Mouse (Mus musculus) midbrain, postnatal 0 days (tissue): ENCODE results near the gene Me3. TPM values are rescaled to one million over a fixed set of nuclear protein-coding genes. Genes with fewer than 3 reads are reported as not detected.

Experiments
- ATAC-seq: fragments of 200-750 bp; cut with Nextera tagmentation; 2 replicates; pipeline ENCODE4 v1.8.0; 2017; ENCODE audit warnings: moderate number of reproducible peaks, mild to moderate bottlenecking, moderate TSS enrichment, moderate library complexity; ENCODE audit not compliant: low FRiP score
- DNase-seq: peaks from one replicate; pipeline ENCODE4 v3.0.0-alpha.2; 2015; ENCODE audit warnings: low spot score
- H3K27ac ChIP-seq: fragments of 300-500 bp; sonication (generic); 2 replicates; pipeline ENCODE4 v1.5.1; 2014; ENCODE audit warnings: low read depth, mild to moderate bottlenecking, low read length, mixed read lengths
- H3K27me3 ChIP-seq: fragments of 300-500 bp; sonication (generic); 2 replicates; pipeline ENCODE4 v1.6.1; 2014; ENCODE audit warnings: low read length, control low read depth, mixed read lengths; ENCODE audit not compliant: insufficient read depth
- H3K36me3 ChIP-seq: fragments of 300-500 bp; sonication (generic); 2 replicates; pipeline ENCODE4 v1.6.1; 2014; ENCODE audit warnings: low read length, control low read depth, mixed read lengths; ENCODE audit not compliant: insufficient read depth
- H3K4me1 ChIP-seq: fragments of 300-500 bp; sonication (generic); 2 replicates; pipeline ENCODE4 v1.6.1; 2014; ENCODE audit warnings: mild to moderate bottlenecking, control low read depth, antibody characterized with exemption, low read length, mixed read lengths; ENCODE audit not compliant: insufficient read depth
- H3K4me2 ChIP-seq: fragments of 300-500 bp; sonication (generic); 2 replicates; pipeline ENCODE4 v1.6.1; 2014; ENCODE audit warnings: low read depth, mild to moderate bottlenecking, low read length, mixed read lengths; ENCODE audit not compliant: poor library complexity, severe bottlenecking
- H3K4me3 ChIP-seq: fragments of 300-500 bp; sonication (generic); 2 replicates; pipeline ENCODE4 v1.5.1; 2014; ENCODE audit warnings: low read depth, mild to moderate bottlenecking, low read length, moderate library complexity
- H3K9ac ChIP-seq: fragments of 300-500 bp; sonication (generic); replicated peaks from 2 replicates; pipeline ENCODE4 v1.6.1; 2014; ENCODE audit warnings: mild to moderate bottlenecking, low read length, moderate library complexity, mixed read lengths; ENCODE audit not compliant: poor library complexity, severe bottlenecking
- H3K9me3 ChIP-seq: fragments of 300-500 bp; sonication (generic); 2 replicates; pipeline ENCODE4 v1.6.1; 2016; ENCODE audit warnings: low read length, control low read depth
- CTCF ChIP-seq: IDR thresholded peaks from 2 replicates; pipeline ENCODE4 v1.5.1; 2016; ENCODE audit warnings: antibody characterized with exemption, mild to moderate bottlenecking
- WGBS: fragments of 180-500 bp; shearing (Covaris S2); extraction: QIAGEN DNeasy Blood & Tissue Kit; methylation state at CpG from one replicate; pipeline ENCODE4 v1.1.7; 2014; 5-methylcytosine and 5-hydroxymethylcytosine counted together
- polyA plus RNA-seq: library from polyadenylated mRNA; unstranded; fragments of >200 nt; fragmentation: Nextera tagmentation; extraction: Ambion mirVana; gene quantifications from 2 replicates; pipeline ENCODE4 v1.2.1, GENCODE M21; 2015
- total RNA-seq: library from RNA; depleted of rRNA; stranded (reverse); fragments of >200 nt; gene quantifications from 2 replicates; pipeline ENCODE4 v1.2.3, GENCODE M21; 2014

Me3 gene
- total and polyA plus RNA-seq, 2 experiments from 2014 or later, result 23.7 to 25.2 TPM

DNA sequence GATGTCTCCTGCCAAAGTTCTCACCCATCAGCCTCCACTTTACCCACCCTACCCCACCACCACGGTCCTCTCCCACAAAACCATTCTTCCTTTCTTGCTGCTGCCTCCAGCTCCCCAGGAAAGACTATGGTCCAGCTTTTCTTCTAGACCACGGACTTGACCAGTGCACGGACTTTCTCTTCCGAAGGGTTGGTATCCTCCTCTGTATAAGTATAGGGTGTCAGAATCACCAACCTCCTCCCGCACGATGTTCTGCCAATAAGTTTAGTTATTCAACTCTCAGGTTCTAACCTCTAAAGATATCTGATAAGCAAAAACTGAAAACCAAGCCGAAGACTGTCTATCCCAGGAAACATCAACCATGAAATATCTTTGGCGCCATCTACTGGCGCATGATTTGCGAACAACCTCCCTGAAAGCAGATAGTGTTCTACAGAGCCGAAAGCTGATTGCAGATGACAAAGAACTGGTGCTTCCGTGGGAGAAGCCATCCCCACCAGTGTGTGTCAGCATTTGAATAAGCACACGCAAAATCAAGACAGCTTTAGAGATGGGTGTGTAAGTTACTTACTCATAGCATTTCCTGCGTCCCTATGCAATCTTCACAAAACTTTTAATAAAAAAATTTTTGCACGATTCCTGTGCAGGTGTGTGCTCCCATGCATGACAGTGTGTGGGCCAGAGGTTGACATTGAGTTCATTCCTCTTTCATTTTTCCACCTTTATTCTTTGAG lies 209.6 kb downstream of the Me3 start:
- Histone ChIP-seq H3K9ac (no peak overlapping the region), H3K27ac (no peak overlapping the region), H3K4me2 (no peak overlapping the region), H3K4me3 (no peak overlapping the region), H3K36me3 (no peaks in the 10 kb centered on the region), H3K9me3 (no peaks in the 10 kb centered on the region), H3K4me1 (no peaks in the 10 kb centered on the region), H3K27me3 (no peaks in the 10 kb centered on the region)
- TF ChIP-seq CTCF, result peak; percentile 94
- peak; percentile 94 for DNase-seq
- ATAC-seq, result peak; percentile 62
- WGBS, result 38% methylated on average over 15 of the region's 15 CpGs

DNA sequence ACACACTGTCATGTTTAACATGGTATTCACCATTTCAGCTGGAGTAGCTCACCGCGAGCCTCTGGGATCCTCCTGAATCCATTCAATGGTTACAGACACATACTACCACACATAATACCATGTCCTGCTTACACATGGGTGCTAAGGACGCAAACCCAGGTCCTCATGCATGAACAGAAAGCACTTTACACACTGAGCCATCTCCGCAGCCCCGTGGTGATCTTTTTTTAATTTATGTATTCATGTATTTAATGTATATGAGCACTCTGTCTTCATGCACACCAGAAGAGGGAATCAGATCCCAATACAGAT lies 210.2 kb downstream of the Me3 start:
- Histone ChIP-seq H3K4me3 (no peak overlapping the region), H3K9ac (no peak overlapping the region), H3K27me3 (no peaks in the 10 kb centered on the region), H3K4me1 (no peaks in the 10 kb centered on the region), H3K4me2 (no peak overlapping the region), H3K36me3 (no peaks in the 10 kb centered on the region), H3K9me3 (no peaks in the 10 kb centered on the region), H3K27ac (no peak overlapping the region)
- 91% methylated on average over 5 of the region's 5 CpGs for WGBS
- DNase-seq (no peak), ATAC-seq (no peak)
- TF ChIP-seq CTCF, result no peak

GRCm38 (mm10) chr7:89843121-89843520 lies 210.9 kb downstream of the Me3 start:
- WGBS, result 56% methylated on average over 6 of the region's 6 CpGs
- Histone ChIP-seq H3K9me3 (no peaks in the 10 kb centered on the region), H3K4me3 (no peak overlapping the region), H3K9ac (no peak overlapping the region), H3K36me3 (no peaks in the 10 kb centered on the region), H3K27me3 (no peaks in the 10 kb centered on the region), H3K27ac (no peak overlapping the region), H3K4me1 (no peaks in the 10 kb centered on the region), H3K4me2 (no peak overlapping the region)
- TF ChIP-seq CTCF, result no peak
- ATAC-seq (no peak), DNase-seq (no peak)

- 40% methylated on average over 6 of the region's 6 CpGs for WGBS
- H3K4me3 ChIP-seq, result no peak overlapping the region
- no peaks in the 10 kb centered on the region for H3K4me1 ChIP-seq
- H3K27ac ChIP-seq, result no peak overlapping the region
- H3K9ac ChIP-seq, result no peak overlapping the region
- H3K4me2 ChIP-seq, result no peak overlapping the region
- DNase-seq, result no peak
- H3K36me3 ChIP-seq, result no peaks in the 10 kb centered on the region
- no peaks in the 10 kb centered on the region for H3K27me3 ChIP-seq
- H3K9me3 ChIP-seq, result no peaks in the 10 kb centered on the region
- no peak for ATAC-seq
- peak; percentile 64 for TF ChIP-seq CTCF
These were observed 211.3 kb downstream of the Me3 start for GRCm38 (mm10) chr7:89843533-89843932.

- H3K27me3 ChIP-seq, result no peaks in the 10 kb centered on the region
- WGBS, result 80% methylated on average over 4 of the region's 4 CpGs
- no peak for TF ChIP-seq CTCF
- no peaks in the 10 kb centered on the region for H3K4me1 ChIP-seq
- H3K27ac ChIP-seq, result no peak overlapping the region
- H3K36me3 ChIP-seq, result no peaks in the 10 kb centered on the region
- no peak overlapping the region for H3K4me2 ChIP-seq
- H3K9ac ChIP-seq, result no peak overlapping the region
- H3K4me3 ChIP-seq, result no peak overlapping the region
- ATAC-seq, result no peak
- no peaks in the 10 kb centered on the region for H3K9me3 ChIP-seq
- DNase-seq, result no peak
These were observed 213.5 kb downstream of the Me3 start for GRCm38 (mm10) chr7:89845669-89846068.

- no peak overlapping the region for H3K4me3 ChIP-seq
- H3K4me1 ChIP-seq, result no peaks in the 10 kb centered on the region
- H3K36me3 ChIP-seq, result no peaks in the 10 kb centered on the region
- H3K27ac ChIP-seq, result no peak overlapping the region
- no peaks in the 10 kb centered on the region for H3K27me3 ChIP-seq
- no peaks in the 10 kb centered on the region for H3K9me3 ChIP-seq
- H3K4me2 ChIP-seq, result no peak overlapping the region
- no peak overlapping the region for H3K9ac ChIP-seq
- no peak for TF ChIP-seq CTCF
- 79% methylated on average over 3 of the region's 3 CpGs for WGBS
- DNase-seq, result no peak
- ATAC-seq, result no peak
These were observed 218.3 kb downstream of the Me3 start for GRCm38 (mm10) chr7:89850510-89850909.
